7 mouse cellular contexts compared by ENCODE assay signal in genomic region chr16:95824720-95825534, GRCm38 (mm10).
A peak's percentile ranks its signal among the peaks of the same experiment; 100 is the strongest.
DNase-seq lines count a peak whose midpoint lies in the region; ATAC-seq and TF ChIP-seq lines count a peak whose summit lies in the region.

No protein-coding gene starts in this region.

- no peaks in the 10 kb centered on the region for H3K9me3 ChIP-seq in heart, embryonic 12.5 days (replicated peaks)
- H3K9me3 ChIP-seq in lung, postnatal 0 days (ENCODE audit: low read length) = no peaks in the 10 kb centered on the region

- H3K4me1 ChIP-seq in heart, embryonic 12.5 days (replicated peaks) = peaks cover 31% of the 10 kb centered on the region
- H3K4me1 ChIP-seq in lung, postnatal 0 days (ENCODE audit: insufficient read depth, low read depth, low read length) = peaks cover 13% of the 10 kb centered on the region; the same call in 1 of the 2 replicates

- no peaks in the 10 kb centered on the region for H3K36me3 ChIP-seq in heart, embryonic 12.5 days
- H3K36me3 ChIP-seq in lung, postnatal 0 days (ENCODE audit: insufficient read depth, low read length) = no peaks in the 10 kb centered on the region

- TF ChIP-seq EP300 in lung, postnatal 0 days (IDR thresholded peaks at IDR 0.05) = peak; percentile 96

- peak; percentile 29 for TF ChIP-seq CTCF in lung, postnatal 0 days (IDR thresholded peaks at IDR 0.05)

- H3K4me3 ChIP-seq in heart, embryonic 12.5 days = no peak overlapping the region
- no peak overlapping the region for H3K4me3 ChIP-seq in lung, postnatal 0 days (ENCODE audit: low read depth, low read length)

- H3K27me3 ChIP-seq in heart, embryonic 12.5 days (replicated peaks) = 0 out of 2 replicates have a peak, but pooled peaks cover 6% of the 10 kb centered on the region
- H3K27me3 ChIP-seq in lung, postnatal 0 days (replicated peaks; ENCODE audit: insufficient read depth, low read length) = no peaks in the 10 kb centered on the region

- peak overlapping the region; percentile 40 for H3K4me2 ChIP-seq in heart, embryonic 12.5 days
- H3K4me2 ChIP-seq in lung, postnatal 0 days (replicated peaks; ENCODE audit: low read depth, low read length) = no peak overlapping the region

- ATAC-seq in heart, embryonic 12.5 days (ENCODE audit: insufficient number of reproducible peaks, low FRiP score) = peak; percentile 84
- ATAC-seq in lung, postnatal 0 days = peak; percentile 94
- no peak for ATAC-seq in frontal cortex, adult (ENCODE audit: low TSS enrichment)

- peak overlapping the region; percentile 83 for H3K27ac ChIP-seq in heart, embryonic 12.5 days (ENCODE audit: poor library complexity, severe bottlenecking)
- peak overlapping the region; percentile 81 for H3K27ac ChIP-seq in lung, postnatal 0 days (ENCODE audit: low read length)

- WGBS in heart, embryonic 12.5 days = 5% methylated on average over 7 of the region's 7 CpGs
- WGBS in lung, postnatal 0 days = 6% methylated on average over 7 of the region's 7 CpGs

- H3K9ac ChIP-seq in heart, embryonic 12.5 days = no peak overlapping the region
- no peak overlapping the region for H3K9ac ChIP-seq in lung, postnatal 0 days (replicated peaks; ENCODE audit: low read depth)

- DNase-seq in adrenal gland, postnatal 10 days = peak; percentile 70
- DNase-seq in cerebellum, postnatal 14 days = peak; percentile 76
- peak; percentile 29 to 54 for DNase-seq in kidney, adult 8-10 months
- peak; percentile 83 for DNase-seq in lung, postnatal 0 days (ENCODE audit: low spot score)
- peak; percentile 83 for DNase-seq in skeletal muscle tissue, adult 2 months (ENCODE audit: low read depth, low spot score)
